Mouse (Mus musculus): ENCODE data around the gene Dock2.

The Dock2 gene

DNA sequence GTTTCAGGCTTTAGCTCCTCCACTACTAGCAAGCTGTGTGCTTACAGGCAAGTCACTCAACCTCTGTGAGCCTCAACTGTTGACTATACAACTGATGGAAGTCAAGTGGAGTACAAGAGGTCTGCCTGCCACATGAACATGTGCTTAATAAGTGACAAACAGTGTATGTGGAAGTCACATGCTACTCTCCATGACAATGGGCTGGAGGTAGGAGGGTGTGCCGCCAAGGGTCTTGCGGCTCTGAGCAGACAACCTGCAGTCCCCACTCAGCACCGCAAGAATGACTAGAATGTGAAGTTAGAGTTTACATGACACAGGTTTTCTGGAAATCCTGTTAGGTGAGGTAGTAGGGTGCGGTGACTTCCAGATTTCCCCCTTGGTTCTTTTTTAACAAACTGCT lies 352.8 kb downstream of the Dock2 start:
- DNase-seq (ENCODE audit: inconsistent age in 2 of 2, low spot score in 1 of 2): no peak

DNA sequence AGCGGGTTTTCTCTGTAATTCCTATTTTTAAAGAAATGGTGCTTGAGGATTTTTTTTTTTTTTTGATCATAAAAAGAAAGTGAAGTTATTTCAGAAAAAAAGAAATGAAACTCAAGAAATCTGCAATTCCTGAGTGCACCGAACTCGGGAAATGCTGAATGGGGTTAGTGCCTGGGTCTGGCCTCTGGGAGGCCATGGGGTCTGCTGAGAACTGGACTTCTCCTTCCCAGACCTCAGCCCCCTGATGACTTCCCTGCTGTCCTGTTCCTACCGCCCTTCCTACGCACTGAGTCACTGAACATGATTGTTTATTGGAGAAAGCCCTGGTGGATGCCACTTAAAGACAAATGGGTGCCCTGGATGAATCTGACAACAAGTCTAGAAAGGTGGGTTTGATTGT lies 356.5 kb downstream of the Dock2 start:
- no peak for DNase-seq (ENCODE audit: inconsistent age in 2 of 2, low spot score in 1 of 2)

DNA sequence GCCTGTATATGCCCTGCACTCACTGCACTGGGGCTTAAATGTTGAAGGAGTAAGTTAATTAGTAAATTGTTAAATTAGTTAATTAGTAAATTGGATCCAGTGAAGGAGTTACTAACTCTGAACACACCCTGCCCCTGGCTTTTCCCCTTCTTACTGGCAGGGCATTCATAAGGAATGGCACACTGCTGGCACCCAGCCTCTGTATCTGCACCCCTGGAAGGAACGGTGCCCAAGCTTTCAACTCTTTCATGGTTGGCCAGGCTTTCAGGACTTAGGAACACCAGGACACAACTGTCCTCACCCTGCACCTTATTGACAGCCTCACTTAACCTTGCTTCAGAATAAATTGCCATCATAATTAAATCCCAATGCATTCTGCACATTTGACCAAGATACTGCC lies 359.1 kb downstream of the Dock2 start:
- DNase-seq (ENCODE audit: inconsistent age in 2 of 2, low spot score in 1 of 2): no peak

DNA sequence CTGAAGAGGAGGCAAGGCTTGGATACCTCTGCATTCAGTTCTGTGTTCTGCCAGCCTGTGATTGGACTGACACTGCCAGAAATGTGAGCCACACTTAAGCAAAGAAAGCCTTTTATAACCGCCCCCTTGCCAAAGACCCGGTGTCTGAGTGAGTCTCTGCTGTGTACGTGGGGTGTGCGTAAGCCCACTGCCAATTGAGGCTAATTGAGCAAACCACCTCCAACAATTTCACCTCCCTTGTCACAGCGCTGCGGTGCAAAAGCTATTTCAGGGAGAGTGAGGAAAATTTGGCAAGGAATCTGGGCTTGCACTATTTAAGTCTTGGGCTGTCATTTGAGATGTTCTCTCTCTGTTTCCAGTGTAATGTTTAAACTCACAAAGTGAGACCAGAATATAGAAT lies 362.6 kb downstream of the Dock2 start:
- DNase-seq (ENCODE audit: inconsistent age in 2 of 2, low spot score in 1 of 2): no peak

DNA sequence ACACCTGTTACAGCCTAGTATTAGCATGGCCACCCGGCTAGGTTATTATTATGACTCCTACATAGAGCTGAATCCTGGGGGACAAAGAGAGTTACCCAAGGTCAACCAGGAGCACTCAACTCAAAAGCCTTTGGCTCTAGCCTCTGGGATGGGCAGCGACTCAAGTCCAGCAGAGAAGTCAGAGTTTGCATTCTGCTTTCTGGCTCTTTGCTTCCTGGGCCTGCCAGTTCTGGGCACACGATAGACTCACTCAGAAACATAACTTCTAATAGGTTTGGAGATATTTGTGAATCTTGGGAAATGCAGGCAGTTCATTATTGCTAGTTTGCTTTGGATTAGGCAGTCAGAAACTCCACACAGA lies 367.1 kb downstream of the Dock2 start:
- DNase-seq (ENCODE audit: inconsistent age in 2 of 2, low spot score in 1 of 2): no peak

DNA sequence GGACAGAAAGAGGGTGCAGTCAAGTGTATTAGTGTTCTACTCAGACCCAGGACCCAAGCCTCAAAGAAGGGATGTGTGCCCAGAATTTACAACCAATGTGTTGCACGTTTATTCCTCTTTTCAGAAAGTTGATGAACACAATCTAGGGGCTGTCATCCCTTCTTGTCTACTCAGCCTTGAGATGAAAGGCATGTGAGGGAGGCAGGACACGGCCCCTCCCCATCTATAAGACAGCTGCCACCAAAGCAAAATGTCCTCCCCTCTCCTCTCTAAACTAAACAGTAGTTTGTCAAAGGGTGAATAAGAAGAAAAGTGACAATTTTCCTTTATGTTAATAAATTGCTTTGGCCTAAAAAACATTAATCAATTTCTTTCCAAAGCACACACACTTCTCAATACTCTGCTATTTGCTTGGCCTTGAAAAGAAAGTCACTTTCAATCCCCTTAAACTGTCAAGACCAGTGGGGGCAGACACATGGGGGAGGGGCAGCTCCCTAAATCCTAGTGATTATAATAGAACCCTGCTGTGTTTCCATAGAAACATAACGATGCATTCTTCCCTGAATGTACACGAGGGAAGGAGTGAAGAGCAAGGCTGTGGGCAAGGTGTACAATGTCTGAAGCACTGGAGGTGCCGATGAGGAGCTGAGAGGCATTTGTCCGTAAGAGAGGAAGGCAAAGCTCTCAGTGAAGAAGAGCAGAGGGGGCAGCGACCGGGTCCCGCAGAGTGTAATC lies 367.6 kb downstream of the Dock2 start:
- no peak for DNase-seq (ENCODE audit: inconsistent age in 2 of 2, low spot score in 1 of 2)

DNA sequence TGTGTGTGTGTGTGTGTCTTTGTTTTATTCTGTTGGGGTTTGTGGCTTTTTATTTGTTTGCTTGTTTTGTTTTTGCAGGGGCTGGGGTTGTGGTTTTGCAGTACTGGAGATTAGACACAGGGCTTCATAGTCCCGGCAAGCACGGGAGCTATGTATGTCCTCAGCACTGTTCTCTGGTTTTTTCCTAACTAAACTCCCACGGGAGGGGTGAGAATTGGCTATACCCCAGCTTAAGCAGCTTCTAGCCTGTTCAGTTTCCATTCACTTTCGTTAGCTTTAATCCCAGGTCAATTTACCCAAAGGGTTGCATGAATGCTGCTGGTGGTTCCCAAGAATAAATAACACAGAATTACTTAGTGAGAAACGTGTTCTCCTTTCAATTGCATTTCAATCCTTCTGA lies 376.8 kb downstream of the Dock2 start:
- no peak for DNase-seq (ENCODE audit: inconsistent age in 2 of 2, low spot score in 1 of 2)

DNA sequence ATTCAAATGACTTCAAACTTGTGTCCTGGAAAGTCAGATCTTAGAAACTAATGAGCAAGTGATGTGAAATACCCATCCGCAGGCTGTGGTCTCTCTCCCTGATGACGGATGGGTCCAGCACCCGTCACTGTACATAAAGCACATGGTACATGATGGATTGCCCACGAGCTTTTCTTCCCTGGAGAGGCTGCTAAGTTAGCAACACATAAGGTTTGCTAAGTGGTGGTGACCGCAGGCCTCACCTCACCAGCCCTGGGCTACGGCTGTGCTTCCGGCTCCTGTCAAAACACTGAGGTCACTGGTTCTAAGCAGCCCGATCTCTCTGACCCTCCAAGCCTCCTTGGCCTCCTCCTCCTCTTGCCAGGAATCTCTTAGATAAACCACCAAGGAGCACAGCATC lies 377.4 kb downstream of the Dock2 start:
- DNase-seq (ENCODE audit: inconsistent age in 2 of 2, low spot score in 1 of 2): no peak

DNA sequence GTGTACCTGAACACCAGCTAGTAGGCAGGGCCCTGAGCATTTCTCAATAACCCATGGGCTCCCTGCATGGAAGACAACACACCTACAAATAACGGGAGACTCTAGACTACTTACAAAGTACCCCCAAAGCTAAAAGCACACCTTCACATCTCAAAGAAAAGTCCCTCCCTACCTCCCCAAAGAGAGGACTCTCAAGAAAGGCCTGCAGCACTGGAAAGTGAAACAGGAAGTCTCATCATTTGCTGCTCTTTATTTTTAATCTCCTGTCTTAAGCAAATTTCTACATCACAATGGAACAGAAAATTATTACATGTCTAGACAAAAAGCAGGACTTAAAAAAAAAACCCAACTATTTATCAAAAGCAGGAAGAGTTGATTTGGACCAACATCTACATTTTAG lies 378.4 kb downstream of the Dock2 start:
- DNase-seq (ENCODE audit: inconsistent age in 2 of 2, low spot score in 1 of 2): no peak

DNA sequence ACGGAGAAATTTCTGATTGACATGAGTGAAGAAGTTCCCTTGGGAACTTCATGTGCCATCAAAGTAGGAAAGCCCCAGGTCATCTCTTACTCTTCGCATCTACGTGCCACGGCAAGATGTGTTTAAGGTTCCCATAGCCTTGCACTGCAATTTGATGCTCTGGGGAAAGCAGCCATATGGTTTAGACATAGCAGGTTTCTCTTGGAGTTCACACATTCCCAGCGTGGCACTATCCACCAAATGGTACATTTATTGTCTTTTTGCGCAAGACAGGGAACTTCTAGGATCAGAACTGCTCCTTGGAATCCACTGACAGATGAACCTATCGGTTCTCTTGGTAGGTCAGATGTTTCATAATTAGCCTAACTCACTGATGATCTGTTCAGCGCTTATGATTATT lies 382.3 kb downstream of the Dock2 start:
- no peak for DNase-seq (ENCODE audit: inconsistent age in 2 of 2, low spot score in 1 of 2)

DNA sequence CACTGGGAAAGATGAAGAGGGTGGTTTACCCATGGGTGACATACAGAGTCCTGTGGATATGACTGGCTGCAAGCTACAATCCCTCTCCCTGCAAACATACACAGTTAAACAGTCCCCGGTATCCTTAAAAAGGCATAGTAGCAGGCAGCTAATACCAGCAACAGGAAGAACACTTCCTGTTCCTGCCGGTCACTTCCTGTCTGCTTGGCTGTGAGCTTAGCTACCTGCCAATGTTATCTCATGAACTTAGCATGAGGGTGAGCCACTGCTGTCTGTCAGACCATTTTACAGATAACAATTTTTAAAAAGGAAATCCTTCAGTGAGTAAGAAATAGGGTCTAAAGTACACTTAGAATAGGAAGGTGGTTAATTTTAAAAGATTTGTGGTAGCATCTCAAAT lies 385.1 kb downstream of the Dock2 start:
- no peak for DNase-seq (ENCODE audit: inconsistent age in 2 of 2, low spot score in 1 of 2)

DNA sequence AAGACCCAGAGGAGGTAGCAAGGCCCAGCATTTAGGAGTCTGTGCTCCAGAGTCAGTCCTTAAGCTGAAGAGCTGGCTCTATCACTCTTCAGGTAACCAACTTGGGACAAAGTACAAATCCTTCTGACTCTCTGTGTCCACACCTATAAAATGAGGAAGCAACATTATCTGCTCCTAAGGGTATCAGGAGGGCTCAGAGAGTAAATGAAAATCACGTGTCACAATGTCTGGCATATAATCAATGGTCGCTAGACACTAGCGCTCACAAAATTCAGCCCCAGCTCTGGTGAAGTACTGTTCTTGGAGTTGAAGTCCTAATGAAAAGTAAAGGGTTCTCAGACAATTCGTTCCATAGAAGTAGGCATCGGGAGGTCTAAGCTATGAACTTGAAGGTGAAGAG lies 386.0 kb downstream of the Dock2 start:
- no peak for DNase-seq (ENCODE audit: inconsistent age in 2 of 2, low spot score in 1 of 2)

DNA sequence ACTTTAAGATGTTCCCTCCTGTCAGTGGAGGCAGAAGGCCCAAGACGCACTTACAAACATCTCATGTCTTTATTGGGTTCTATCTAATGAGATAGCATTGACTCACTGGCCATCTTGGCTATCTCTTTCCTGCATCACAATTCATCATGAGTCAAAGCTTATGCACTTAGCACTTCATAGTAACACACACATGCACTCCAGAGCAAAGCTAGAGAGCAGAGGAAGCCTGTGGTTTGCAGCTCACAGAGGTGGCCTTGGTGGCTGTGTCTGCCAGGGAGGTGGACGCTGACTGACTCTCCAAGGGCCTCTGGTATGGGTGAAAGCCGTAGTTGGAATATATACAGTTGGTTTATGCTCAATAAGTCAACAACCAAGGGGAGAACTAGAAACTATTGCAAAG lies 387.9 kb downstream of the Dock2 start:
- no peak for DNase-seq (ENCODE audit: inconsistent age in 2 of 2, low spot score in 1 of 2)

DNA sequence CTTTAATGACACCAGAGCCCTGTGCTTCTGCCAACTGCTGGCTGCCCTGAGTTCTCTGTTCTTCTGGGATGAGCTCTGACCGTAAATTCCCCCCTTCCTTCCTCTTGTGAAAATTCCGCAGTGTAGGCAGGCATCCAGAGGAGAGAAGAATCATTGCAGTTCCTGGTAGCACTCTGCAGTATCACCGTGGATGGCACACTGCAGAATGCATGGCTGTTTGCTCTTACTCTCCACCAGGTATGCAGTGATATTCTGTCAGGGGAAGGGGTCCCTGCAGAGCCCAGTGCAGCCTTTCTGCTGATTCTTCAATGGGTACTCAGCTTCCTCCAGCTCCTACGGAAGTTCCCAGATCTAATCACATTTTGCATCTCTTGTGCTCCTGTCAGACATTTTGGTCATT lies 391.6 kb downstream of the Dock2 start:
- no peak for DNase-seq (ENCODE audit: inconsistent age in 2 of 2, low spot score in 1 of 2)

DNA sequence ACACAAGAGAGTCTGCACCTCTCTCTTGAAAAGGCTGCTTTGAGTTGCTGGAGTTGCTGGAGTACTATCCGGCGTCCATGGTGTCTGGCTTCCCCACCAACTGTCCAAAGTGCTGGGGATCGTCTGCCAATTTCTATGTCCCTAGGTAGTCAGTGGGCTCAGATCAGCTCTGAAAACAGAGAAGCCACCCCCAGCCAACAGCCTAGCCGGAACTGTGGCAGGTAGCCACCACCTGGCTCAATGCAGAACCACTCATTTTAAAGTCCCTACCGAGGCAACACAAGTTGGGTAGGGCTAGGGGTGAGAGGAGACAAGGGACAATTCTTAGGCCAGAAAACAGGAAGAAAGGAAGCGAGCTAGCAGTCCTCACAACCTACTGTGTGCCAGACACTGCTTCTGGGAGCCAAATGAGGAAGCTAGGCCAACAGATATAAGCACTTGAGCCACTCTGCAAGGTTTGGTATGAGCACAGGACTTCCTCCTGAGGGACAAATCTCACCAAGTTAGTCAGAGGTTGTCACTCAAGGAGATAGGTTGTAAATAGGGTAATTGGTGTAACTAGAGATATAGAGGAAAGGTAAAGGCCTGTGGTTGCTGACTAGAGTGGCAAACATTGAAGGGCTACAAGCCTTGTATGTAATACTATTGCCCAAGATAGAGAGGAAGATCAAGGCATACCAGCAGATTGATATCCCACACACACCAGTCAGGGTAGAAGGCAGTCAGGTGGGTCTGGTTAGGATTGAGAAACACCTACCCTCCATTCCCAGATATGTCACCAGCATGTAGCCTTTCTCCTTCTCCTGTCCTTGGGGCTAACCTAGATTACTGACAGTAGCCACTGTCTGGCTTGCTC lies 394.2 kb downstream of the Dock2 start:
- DNase-seq (ENCODE audit: inconsistent age in 2 of 2, low spot score in 1 of 2): no peak

DNA sequence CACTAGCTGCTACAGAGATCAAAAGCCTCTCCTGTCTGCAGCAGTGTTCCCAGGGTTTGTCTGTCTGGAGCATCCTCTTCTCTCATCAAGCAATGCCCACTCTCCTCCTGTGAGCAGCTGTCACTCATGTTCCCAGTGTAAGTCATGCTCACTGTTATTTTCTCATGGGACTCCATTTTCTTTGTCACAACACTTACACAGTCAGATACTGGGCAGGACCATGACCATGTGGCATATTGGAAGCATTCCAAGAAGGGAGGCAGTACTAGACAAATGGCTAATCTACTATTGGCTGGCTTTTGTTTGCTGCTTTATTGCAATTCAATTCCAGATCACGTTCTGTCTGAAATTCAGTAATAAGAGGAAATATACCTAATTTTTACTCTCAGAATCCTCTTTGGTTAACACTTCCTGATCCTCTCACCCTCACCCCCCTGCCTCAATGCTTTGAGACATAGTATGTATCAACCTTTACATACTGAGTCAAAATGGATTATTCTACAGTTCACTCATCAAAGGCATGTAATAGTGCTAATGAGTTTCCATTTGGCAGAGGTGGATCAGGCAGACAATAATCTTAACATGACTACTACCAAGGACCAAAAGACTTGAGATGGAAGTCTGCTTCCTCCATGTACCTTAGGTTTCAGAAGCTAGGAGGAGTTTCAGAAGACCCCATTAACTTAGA lies 398.5 kb downstream of the Dock2 start:
- DNase-seq (ENCODE audit: inconsistent age in 2 of 2, low spot score in 1 of 2): no peak

DNA sequence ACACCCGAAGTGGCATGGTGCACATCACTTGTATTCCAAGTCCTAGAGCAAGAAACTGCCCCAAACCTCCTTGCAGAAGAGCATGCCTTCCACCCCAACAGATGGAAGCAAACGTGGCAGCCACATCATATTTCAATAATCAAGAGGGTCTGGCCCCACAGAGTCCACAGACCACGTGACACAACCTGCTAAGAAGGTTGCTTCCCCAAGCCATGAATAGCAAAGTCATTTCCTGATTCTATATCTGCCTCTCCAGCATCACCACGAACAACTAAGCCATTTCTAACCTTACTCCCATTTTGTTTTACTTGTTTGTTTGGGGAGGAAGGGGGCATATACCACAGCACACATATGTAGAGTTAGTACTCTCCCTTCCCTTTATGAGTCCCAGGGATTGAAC lies 399.5 kb downstream of the Dock2 start:
- no peak for DNase-seq (ENCODE audit: inconsistent age in 2 of 2, low spot score in 1 of 2)

DNA sequence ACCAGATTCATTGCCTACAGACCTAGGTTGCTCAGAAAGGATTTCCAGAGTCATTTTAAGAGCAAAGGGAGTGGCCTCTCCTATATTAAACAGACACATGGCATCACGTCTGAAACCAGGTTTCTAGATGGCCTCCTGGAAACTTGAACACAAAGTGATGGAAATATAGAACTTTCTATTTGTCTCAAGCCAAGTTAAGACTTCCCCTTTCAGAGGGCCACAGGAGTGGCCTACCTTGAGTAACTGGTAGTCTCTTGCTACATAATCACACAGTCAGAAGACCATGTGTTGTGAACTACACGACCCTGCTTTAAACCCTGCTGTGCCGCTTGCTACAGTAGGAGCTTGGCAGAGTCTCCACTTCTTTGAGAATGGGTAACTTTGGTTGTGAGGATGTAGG lies 400.2 kb downstream of the Dock2 start:
- no peak for DNase-seq (ENCODE audit: inconsistent age in 2 of 2, low spot score in 1 of 2)

DNA sequence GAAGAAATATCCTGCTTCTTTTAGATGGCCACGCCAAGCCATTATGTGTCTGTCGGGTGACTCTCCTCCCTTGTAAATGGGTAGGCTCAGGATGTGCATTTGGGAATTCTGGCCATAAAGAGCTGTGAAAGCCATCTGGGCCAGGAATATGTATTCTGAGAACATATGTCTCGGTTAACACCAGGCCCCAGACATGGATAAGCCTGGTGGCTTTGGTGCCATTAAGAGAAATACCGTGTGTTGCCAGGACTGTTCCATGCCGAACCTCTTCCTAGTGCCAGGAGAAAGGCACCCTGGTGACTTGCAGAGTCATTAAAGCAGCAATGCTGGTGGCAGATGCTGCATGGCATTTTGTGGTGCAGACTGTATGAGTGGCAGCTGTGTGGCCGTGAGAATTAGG lies 406.0 kb downstream of the Dock2 start:
- no peak for DNase-seq (ENCODE audit: inconsistent age in 2 of 2, low spot score in 1 of 2)

DNA sequence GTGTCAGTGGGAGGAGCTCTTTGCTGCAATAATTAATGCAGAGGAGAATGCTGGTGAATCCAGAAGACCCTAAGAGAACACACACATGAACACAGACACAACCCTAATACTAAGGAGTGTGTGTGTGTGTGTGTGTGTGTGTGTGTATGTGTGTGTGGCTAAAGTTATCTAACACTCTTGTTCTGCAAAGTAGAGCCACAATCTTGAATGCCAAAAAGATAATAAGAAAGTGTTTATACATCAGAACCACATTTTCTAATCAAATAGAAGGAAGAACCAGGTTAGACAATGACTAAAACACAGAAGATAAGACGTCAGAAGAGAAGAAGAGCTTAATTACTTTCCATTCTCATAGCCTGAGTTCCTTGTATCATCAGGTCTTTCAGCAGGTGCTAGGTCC lies 408.1 kb downstream of the Dock2 start:
- DNase-seq (ENCODE audit: inconsistent age in 2 of 2, low spot score in 1 of 2): no peak

DNA sequence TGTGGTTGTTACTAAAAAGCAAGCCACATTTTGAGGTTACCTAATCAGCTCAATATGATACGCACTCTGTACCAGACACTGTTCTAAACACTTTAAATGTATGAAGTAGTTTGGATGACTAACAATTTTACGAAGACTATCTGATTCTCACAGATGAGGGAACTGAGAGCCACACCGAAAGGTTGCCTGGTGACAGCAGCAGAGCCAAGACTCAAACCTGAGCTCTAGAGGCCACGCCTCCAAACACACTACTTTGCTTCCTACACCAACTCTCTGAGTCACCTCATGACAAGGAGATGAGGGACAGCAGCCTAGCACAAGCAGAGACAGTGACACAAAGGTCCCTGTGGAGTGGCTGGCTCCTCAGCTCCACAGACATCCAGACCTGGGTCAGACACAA lies 411.5 kb downstream of the Dock2 start:
- no peak for DNase-seq (ENCODE audit: inconsistent age in 2 of 2, low spot score in 1 of 2)

DNA sequence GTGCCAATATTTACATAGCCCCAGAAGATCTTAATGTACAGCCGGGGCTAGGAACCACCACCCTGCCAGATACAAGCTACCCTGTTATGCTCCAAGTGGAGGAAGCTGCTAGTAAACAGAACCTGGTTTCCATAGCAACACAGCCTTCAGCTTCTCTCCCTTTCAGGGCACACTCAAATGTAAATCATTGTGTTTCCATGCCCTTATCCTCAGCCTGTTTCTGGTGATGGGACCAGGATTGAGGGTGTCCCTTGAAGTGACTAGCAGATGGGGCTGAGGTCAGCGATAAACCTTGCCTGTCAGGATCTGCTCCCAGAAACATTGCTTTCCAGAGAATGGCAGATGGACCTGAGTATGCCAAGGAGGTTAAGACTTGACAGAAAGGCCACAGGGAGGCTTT lies 427.6 kb downstream of the Dock2 start:
- no peak for DNase-seq (ENCODE audit: inconsistent age in 2 of 2, low spot score in 1 of 2)

Data from adrenal gland, adult (tissue).